Mouse (Mus musculus) MEL (cell line): ENCODE results near the gene Dpf3. TPM values are rescaled to one million over a fixed set of nuclear protein-coding genes. Genes with fewer than 3 reads are reported as not detected.

Experiments used
- DNase-seq: peaks from one replicate; pipeline ENCODE4 v3.0.0; 2011; ENCODE audit warnings: low read depth, low spot score
- H3K27ac ChIP-seq: 2 replicates; pipeline ENCODE4 v1.5.1; 2012; ENCODE audit warnings: low read depth, mild to moderate bottlenecking, control low read depth, low read length, moderate library complexity; ENCODE audit not compliant: control insufficient read depth
- H3K27me3 ChIP-seq, 2 experiments: fragments of 150-350 bp in 1 of 2; sonication (generic) in 1 of 2; 2 replicates each; pipeline ENCODE4 v1.6.1; 2012; ENCODE audit warnings: low read length in 2 of 2, mild to moderate bottlenecking in 2 of 2, improper control_type of control experiment in 1 of 2, moderate library complexity in 1 of 2; ENCODE audit not compliant: insufficient read depth in 2 of 2, control insufficient read depth in 1 of 2
- H3K36me3 ChIP-seq, 2 experiments: 2 replicates each; pipeline ENCODE4 v1.6.1; 2012 to 2014; ENCODE audit warnings: low read length in 2 of 2, improper control_type of control experiment in 1 of 2, inconsistent platforms in 1 of 2, mild to moderate bottlenecking in 1 of 2; ENCODE audit not compliant: insufficient read depth in 2 of 2, control insufficient read depth in 1 of 2
- H3K4me1 ChIP-seq, 2 experiments: fragments of 150-350 bp in 1 of 2; sonication (generic) in 1 of 2; 2 replicates each; pipeline ENCODE4 v1.6.1; 2012; ENCODE audit warnings: low read length in 2 of 2, improper control_type of control experiment in 1 of 2, mild to moderate bottlenecking in 1 of 2; ENCODE audit not compliant: insufficient read depth in 2 of 2, control insufficient read depth in 1 of 2
- H3K4me3 ChIP-seq, 2 experiments: fragments of 150-350 bp in 1 of 2; sonication (generic) in 1 of 2; 2 replicates each; pipeline ENCODE4 v1.5.1; 2012; ENCODE audit warnings: low read depth in 2 of 2, low read length in 2 of 2, mild to moderate bottlenecking in 2 of 2, moderate library complexity in 2 of 2, control low read depth in 1 of 2, improper control_type of control experiment in 1 of 2; ENCODE audit not compliant: control insufficient read depth in 1 of 2, insufficient read depth in 1 of 2
- H3K79me2 ChIP-seq: 2 replicates; pipeline ENCODE4 v1.6.1; 2012; ENCODE audit warnings: mild to moderate bottlenecking, low read length, moderate library complexity; ENCODE audit not compliant: control insufficient read depth, poor library complexity, insufficient read depth
- H3K9ac ChIP-seq: 2 replicates; pipeline ENCODE4 v1.6.1; 2012; ENCODE audit warnings: low read depth, mild to moderate bottlenecking, control low read depth, low read length, moderate library complexity; ENCODE audit not compliant: control insufficient read depth, poor library complexity, severe bottlenecking
- H3K9me3 ChIP-seq: fragments of 150-350 bp; sonication (generic); replicated peaks from 2 replicates; pipeline ENCODE4 v1.6.1; 2012; ENCODE audit warnings: mild to moderate bottlenecking, low read length, improper control_type of control experiment, moderate library complexity; ENCODE audit not compliant: insufficient read depth
- BHLHE40 ChIP-seq: IDR thresholded peaks from 2 replicates; pipeline ENCODE4 v1.6.1; 2012; ENCODE audit warnings: low read depth, mild to moderate bottlenecking, inconsistent platforms, low read length, improper control_type of control experiment, borderline replicate concordance
- CHD2 ChIP-seq: IDR thresholded peaks from 2 replicates; pipeline ENCODE4 v1.6.1; 2011; ENCODE audit warnings: low read length, improper control_type of control experiment
- E2F4 ChIP-seq: IDR thresholded peaks from 2 replicates; pipeline ENCODE4 v1.6.1; 2011; ENCODE audit warnings: low read depth, low read length, improper control_type of control experiment, borderline replicate concordance
- ELF1 ChIP-seq: IDR thresholded peaks from 2 replicates; pipeline ENCODE4 v1.6.1; 2014; ENCODE audit warnings: low read depth, mild to moderate bottlenecking, inconsistent platforms, low read length, improper control_type of control experiment, moderate library complexity
- EP300 ChIP-seq, 2 experiments: IDR thresholded peaks; 2 replicates each; pipeline ENCODE4 v1.6.1; 2011; ENCODE audit warnings: improper control_type of control experiment in 2 of 2, low read length in 2 of 2, low read depth in 1 of 2, mild to moderate bottlenecking in 1 of 2
- ETS1 ChIP-seq: IDR thresholded peaks from 2 replicates; pipeline ENCODE4 v1.6.1; 2012; ENCODE audit warnings: low read depth, mild to moderate bottlenecking, inconsistent platforms, low read length, improper control_type of control experiment, moderate library complexity
- GABPA ChIP-seq: IDR thresholded peaks from 2 replicates; pipeline ENCODE4 v1.6.1; 2012; ENCODE audit warnings: low read depth, mild to moderate bottlenecking, inconsistent platforms, low read length, improper control_type of control experiment, moderate library complexity
- GATA1 ChIP-seq: IDR thresholded peaks from 2 replicates; pipeline ENCODE4 v1.6.1; 2011; ENCODE audit warnings: low read depth, low read length, improper control_type of control experiment
- HCFC1 ChIP-seq: IDR thresholded peaks from 2 replicates; pipeline ENCODE4 v1.6.1; 2012; ENCODE audit warnings: low read depth, mild to moderate bottlenecking, inconsistent platforms, low read length, improper control_type of control experiment, moderate library complexity
- JUND ChIP-seq: IDR thresholded peaks from 2 replicates; pipeline ENCODE4 v1.6.1; 2011; ENCODE audit warnings: low read depth, mild to moderate bottlenecking, improper control_type of control experiment, low read length
- KAT2A ChIP-seq: conservative IDR thresholded peaks from 2 replicates; pipeline ENCODE4 v1.6.1; 2012; ENCODE audit warnings: low read depth, low read length, improper control_type of control experiment, inconsistent platforms
- MAFK ChIP-seq: IDR thresholded peaks from 2 replicates; pipeline ENCODE4 v1.6.1; 2011; ENCODE audit warnings: low read depth, mild to moderate bottlenecking, low read length, improper control_type of control experiment, borderline replicate concordance
- MAZ ChIP-seq: IDR thresholded peaks from 2 replicates; pipeline ENCODE4 v1.6.1; 2012; ENCODE audit warnings: low read depth, mild to moderate bottlenecking, inconsistent platforms, low read length, improper control_type of control experiment
- MEF2A ChIP-seq: IDR thresholded peaks from 2 replicates; pipeline ENCODE4 v1.6.1; 2014; ENCODE audit warnings: low read depth, mild to moderate bottlenecking, inconsistent platforms, low read length, improper control_type of control experiment; ENCODE audit not compliant: poor library complexity, insufficient replicate concordance, severe bottlenecking; ENCODE audit errors: extremely low read depth
- MXI1 ChIP-seq: IDR thresholded peaks from 2 replicates; pipeline ENCODE4 v1.6.1; 2011; ENCODE audit warnings: mild to moderate bottlenecking, low read depth, low read length, improper control_type of control experiment
- MYB ChIP-seq: IDR thresholded peaks from 2 replicates; pipeline ENCODE4 v1.6.1; 2011; ENCODE audit warnings: mild to moderate bottlenecking, low read depth, low read length, improper control_type of control experiment
- NELFE ChIP-seq: IDR thresholded peaks from 2 replicates; pipeline ENCODE4 v1.6.1; 2011; ENCODE audit warnings: low read depth, low read length, improper control_type of control experiment
- NRF1 ChIP-seq: IDR thresholded peaks from 2 replicates; pipeline ENCODE4 v1.6.1; 2014; ENCODE audit warnings: low read depth, mild to moderate bottlenecking, inconsistent platforms, low read length, improper control_type of control experiment, moderate library complexity; ENCODE audit not compliant: poor library complexity, insufficient read depth, severe bottlenecking
- POLR2AphosphoS2 ChIP-seq: IDR thresholded peaks from 2 replicates; pipeline ENCODE4 v1.6.1; 2011; ENCODE audit warnings: low read length, improper control_type of control experiment
- POLR2AphosphoS5 ChIP-seq: IDR thresholded peaks from 2 replicates; pipeline ENCODE4 v1.6.1; 2012; ENCODE audit warnings: low read depth, borderline replicate concordance, mild to moderate bottlenecking, inconsistent platforms, low read length, moderate library complexity, mixed read lengths
- RCOR1 ChIP-seq: IDR thresholded peaks from 2 replicates; pipeline ENCODE4 v1.6.1; 2012; ENCODE audit warnings: low read depth, mild to moderate bottlenecking, inconsistent platforms, low read length, improper control_type of control experiment
- SIN3A ChIP-seq: IDR thresholded peaks from 2 replicates; pipeline ENCODE4 v1.6.1; 2012; ENCODE audit warnings: low read length, improper control_type of control experiment, inconsistent platforms
- SMC3 ChIP-seq: IDR thresholded peaks from 2 replicates; pipeline ENCODE4 v1.6.1; 2011; ENCODE audit warnings: low read depth, low read length, improper control_type of control experiment
- TAL1 ChIP-seq: IDR thresholded peaks from 2 replicates; pipeline ENCODE4 v1.6.1; 2012; ENCODE audit warnings: mild to moderate bottlenecking, inconsistent platforms, low read length, moderate library complexity, mixed read lengths
- TBP ChIP-seq: IDR thresholded peaks from 2 replicates; pipeline ENCODE4 v1.8.0; 2011; ENCODE audit warnings: low read depth, low read length, improper control_type of control experiment
- UBTF ChIP-seq: IDR thresholded peaks from 2 replicates; pipeline ENCODE4 v1.6.1; 2012; ENCODE audit warnings: low read depth, mild to moderate bottlenecking, inconsistent platforms, low read length, improper control_type of control experiment, moderate library complexity, borderline replicate concordance; ENCODE audit not compliant: insufficient read depth
- USF1 ChIP-seq: IDR thresholded peaks from 2 replicates; pipeline ENCODE4 v1.6.1; 2014; ENCODE audit warnings: low read depth, mild to moderate bottlenecking, inconsistent platforms, low read length, improper control_type of control experiment, moderate library complexity
- ZC3H11A ChIP-seq: IDR thresholded peaks from 2 replicates; pipeline ENCODE4 v1.6.1; 2012; ENCODE audit warnings: low read depth, mild to moderate bottlenecking, inconsistent platforms, low read length, improper control_type of control experiment
- ZKSCAN1 ChIP-seq: IDR thresholded peaks from 2 replicates; pipeline ENCODE4 v1.6.1; 2012; ENCODE audit warnings: low read depth, mild to moderate bottlenecking, inconsistent platforms, low read length, improper control_type of control experiment, moderate library complexity
- ZMIZ1 ChIP-seq: IDR thresholded peaks from 2 replicates; pipeline ENCODE4 v1.6.1; 2012; ENCODE audit warnings: low read depth, mild to moderate bottlenecking, inconsistent platforms, low read length, improper control_type of control experiment, moderate library complexity
- ZNF384 ChIP-seq: IDR thresholded peaks from 2 replicates; pipeline ENCODE4 v1.6.1; 2012; ENCODE audit warnings: low read depth, mild to moderate bottlenecking, inconsistent platforms, low read length, improper control_type of control experiment
- polyA plus RNA-seq, 2 experiments: library from polyadenylated mRNA; stranded (reverse) in 1 of 2; unstranded in 1 of 2; fragments of >175 nt in 1 of 2; fragments of >200 nt in 1 of 2; gene quantifications; 2 replicates each; pipeline versions ENCODE4 v1.2.1 to v1.2.4; 2012; ENCODE audit warnings: low replicate concordance in 2 of 2, low read depth in 1 of 2; ENCODE audit not compliant: insufficient read length in 2 of 2, insufficient read depth in 1 of 2, missing spikeins in 1 of 2
- total RNA-seq: library from RNA; depleted of rRNA; stranded (reverse); fragments of 300-350 nt; gene quantifications from 2 replicates; pipeline ENCODE4 v1.2.3, GENCODE M21; 2012

Gene Dpf3
- total and polyA plus RNA-seq, 3 experiments, result 4.2 to 6.8 TPM; not detected in 1

DNA sequence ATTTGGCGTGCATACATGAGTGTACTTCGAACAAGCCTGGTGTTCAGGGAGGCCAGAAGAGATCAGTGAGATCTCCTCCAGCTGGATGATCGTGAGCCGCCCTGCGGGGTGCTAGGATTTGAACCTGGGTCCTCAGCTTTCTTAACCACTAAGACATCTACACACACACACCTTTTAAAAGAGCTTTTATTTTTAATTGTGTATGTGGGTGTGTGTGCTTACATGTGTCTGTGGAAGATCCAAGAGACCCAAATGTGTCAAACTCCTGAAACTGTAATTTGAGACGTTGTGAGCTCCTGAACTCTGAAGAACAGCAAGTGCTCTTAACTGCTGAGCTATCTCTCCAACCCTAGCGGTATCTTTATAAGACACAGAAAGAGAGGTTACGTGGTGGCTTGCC, 33.6 kb upstream of the Dpf3 start:
- Histone ChIP-seq H3K4me3 (peak overlapping the region; percentile 69 to 79), H3K4me1 (peaks cover 19 to 23% of the 10 kb centered on the region in 2 experiments)

DNA sequence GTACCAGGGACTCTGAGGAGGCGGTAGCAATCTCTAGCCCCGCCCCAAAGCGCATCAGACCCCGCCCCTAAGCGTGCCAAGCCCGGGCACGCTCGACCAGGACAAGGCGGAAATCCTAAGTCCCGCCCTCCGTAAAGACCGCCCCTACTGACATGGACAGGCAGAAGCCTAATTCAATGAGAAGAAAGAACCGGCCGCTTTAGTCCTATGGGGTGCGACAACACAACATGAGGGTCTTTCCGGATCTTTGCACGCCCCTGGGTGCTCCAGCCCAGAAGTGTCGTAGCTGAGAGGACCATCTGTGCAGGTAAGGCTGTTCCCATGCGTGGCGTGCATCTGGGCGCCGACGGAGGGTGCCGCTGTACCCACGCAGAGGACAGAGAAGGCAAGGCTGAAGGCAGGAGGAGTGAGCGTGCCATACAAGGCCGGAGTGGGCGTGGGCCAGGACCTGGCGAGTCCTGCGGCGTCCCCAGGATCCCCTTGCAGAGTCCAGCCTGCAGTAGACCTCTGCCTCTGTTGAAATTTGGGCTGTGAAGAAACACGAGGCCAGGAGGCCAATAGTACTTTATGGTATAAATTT, 32.9 kb upstream of the Dpf3 start, which contains the start of gene Dcaf4:
Gene Dcaf4, plus strand, starts transcription at position 156 of the 580 bp plus-strand sequence.
- Histone ChIP-seq H3K4me3 (peak within 1 kb of the TSS; percentile 69 to 79), H3K36me3 (peaks cover 0 to 24% of the 10 kb centered on the region in 2 experiments; a peak in 2 of 4 replicates), H3K9ac (peak within 1 kb of the TSS; percentile 60), H3K27me3 (no peaks in the 10 kb centered on the region), H3K4me1 (peaks cover 20 to 23% of the 10 kb centered on the region in 2 experiments), H3K9me3 (no peaks in the 10 kb centered on the region), H3K27ac (peak within 1 kb of the TSS; percentile 8), H3K79me2 (peaks cover 1% of the 10 kb centered on the region)
- peak; percentile 98 for DNase-seq
- TF ChIP-seq TAL1, result no peak
- no peak for TF ChIP-seq ETS1
- TF ChIP-seq NELFE, result peak; percentile 60
- no peak for TF ChIP-seq USF1
- no peak for TF ChIP-seq ZC3H11A
- no peak for TF ChIP-seq ZNF384
- TF ChIP-seq POLR2AphosphoS2, result 0 out of 2 replicates have a peak, but pooled peaks have one; percentile 47
- no peak for TF ChIP-seq POLR2AphosphoS5
- TF ChIP-seq MYB, result no peak
- TF ChIP-seq KAT2A, result no peak
- TF ChIP-seq RCOR1, result no peak
- TF ChIP-seq EP300 (IDR thresholded peaks at IDR 0.05; ENCODE audit: low read depth in 1 of 2, low read length in 2 of 2), result no peak
- TF ChIP-seq MAZ, result no peak; the same call in 1 of the 2 replicates
- TF ChIP-seq GABPA, result no peak
- TF ChIP-seq ZMIZ1, result 0 out of 2 replicates have a peak, but pooled peaks have one; percentile 48
- TF ChIP-seq SMC3, result 0 out of 2 replicates have a peak, but pooled peaks have one; percentile 1
- no peak for TF ChIP-seq GATA1
- TF ChIP-seq MEF2A, result no peak
- no peak for TF ChIP-seq MAFK
- 0 out of 2 replicates have a peak, but pooled peaks have one; percentile 25 for TF ChIP-seq UBTF
- peak; percentile 27; the same call in 1 of the 2 replicates for TF ChIP-seq CHD2
- TF ChIP-seq JUND, result no peak
- peak; percentile 87 for TF ChIP-seq ELF1
- TF ChIP-seq NRF1, result peak; percentile 28; the same call in 1 of the 2 replicates
- TF ChIP-seq HCFC1, result peak; percentile 66
- peak; percentile 84 for TF ChIP-seq BHLHE40
- peak; percentile 84 for TF ChIP-seq SIN3A
- no peak for TF ChIP-seq ZKSCAN1
- no peak for TF ChIP-seq E2F4

More for the DNA sequence above, 33.6 kb upstream of the Dpf3 start:
- DNase-seq, result peak; percentile 73
- Histone ChIP-seq H3K27ac (no peak overlapping the region; the same call in none of the 2 replicates), H3K9me3 (no peaks in the 10 kb centered on the region), H3K27me3 (no peaks in the 10 kb centered on the region), H3K9ac (peak overlapping the region; percentile 60), H3K36me3 (peaks cover 0 to 24% of the 10 kb centered on the region in 2 experiments; a peak in 2 of 4 replicates), H3K79me2 (peaks cover 1% of the 10 kb centered on the region)
- no peak for TF ChIP-seq TBP
- 0 out of 2 replicates have a peak, but pooled peaks have one; percentile 4 for TF ChIP-seq MXI1
